Mouse (Mus musculus) heart, embryonic 16.5 days (tissue): ENCODE results near the gene Nid1. TPM values are rescaled to one million over a fixed set of nuclear protein-coding genes. Genes with fewer than 3 reads are reported as not detected.

Source experiments
- ATAC-seq: fragments of 200-750 bp; cut with Nextera tagmentation; replicated peaks from 2 replicates; pipeline ENCODE4 v1.8.0; 2017; ENCODE audit warnings: moderate number of reproducible peaks; ENCODE audit not compliant: insufficient read depth, low FRiP score; ENCODE audit errors: extremely low read depth
- H3K27ac ChIP-seq: fragments of 300-500 bp; sonication (generic); 2 replicates; pipeline ENCODE4 v1.5.1; 2014; ENCODE audit warnings: mild to moderate bottlenecking, low read length, control low read depth, moderate library complexity
- H3K27me3 ChIP-seq: fragments of 300-500 bp; sonication (generic); 2 replicates; pipeline ENCODE4 v1.6.1; 2014; ENCODE audit warnings: low read length, mixed read lengths; ENCODE audit not compliant: control insufficient read depth, insufficient read depth
- H3K36me3 ChIP-seq: fragments of 300-500 bp; sonication (generic); 2 replicates; pipeline ENCODE4 v1.6.1; 2014; ENCODE audit not compliant: control insufficient read depth, insufficient read depth
- H3K4me1 ChIP-seq: fragments of 300-500 bp; sonication (generic); 2 replicates; pipeline ENCODE4 v1.6.1; 2014; ENCODE audit warnings: low read length, mixed read lengths; ENCODE audit not compliant: control insufficient read depth, insufficient read depth
- H3K4me2 ChIP-seq: fragments of 300-500 bp; sonication (generic); 2 replicates; pipeline ENCODE4 v1.6.1; 2014; ENCODE audit warnings: low read depth, mild to moderate bottlenecking, control low read depth, low read length
- H3K4me3 ChIP-seq: fragments of 300-500 bp; sonication (generic); 2 replicates; pipeline ENCODE4 v1.5.1; 2014; ENCODE audit warnings: mild to moderate bottlenecking, control low read depth, low read length
- H3K9ac ChIP-seq: fragments of 300-500 bp; sonication (generic); 2 replicates; pipeline ENCODE4 v1.6.1; 2014; ENCODE audit warnings: low read length, control low read depth
- H3K9me3 ChIP-seq: fragments of 300-500 bp; sonication (generic); replicated peaks from 2 replicates; pipeline ENCODE4 v1.6.1; 2016; ENCODE audit warnings: low read length; ENCODE audit not compliant: control insufficient read depth
- WGBS: fragments of 180-500 bp; shearing (Covaris S2); extraction: QIAGEN DNeasy Blood & Tissue Kit; methylation state at CpG from one replicate; pipeline ENCODE4 v1.1.7; 2014; 5-methylcytosine and 5-hydroxymethylcytosine counted together
- polyA plus RNA-seq: library from polyadenylated mRNA; unstranded; fragments of >200 nt; fragmentation: Nextera tagmentation; extraction: Ambion mirVana; gene quantifications from 2 replicates; pipeline ENCODE4 v1.2.1, GENCODE M21; 2015

Gene Nid1
- polyA plus RNA-seq, 1 experiment from 2014 or later, result 91.9 TPM

DNA sequence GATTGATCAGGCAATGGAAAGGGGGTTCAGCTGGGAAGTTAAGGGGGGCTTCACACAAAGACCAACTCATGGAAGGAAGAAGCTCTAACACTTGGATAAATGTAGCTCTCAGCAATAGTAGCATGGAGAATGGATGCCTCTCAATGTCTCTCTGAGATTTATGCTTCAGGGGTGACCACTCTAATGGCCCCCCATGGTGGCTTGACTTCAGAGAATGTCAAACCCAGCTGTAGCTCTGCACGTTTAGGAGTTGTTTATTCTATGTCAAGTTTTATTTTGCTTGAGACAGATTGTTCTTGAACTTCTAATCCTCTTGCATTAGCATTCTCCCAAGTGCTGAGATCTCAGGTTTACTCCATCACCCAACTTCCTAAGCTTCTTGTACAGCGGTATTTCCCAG, 60.7 kb downstream of the Nid1 start:
- H3K9ac ChIP-seq, result no peak overlapping the region
- H3K4me1 ChIP-seq, result no peaks in the 10 kb centered on the region
- H3K27ac ChIP-seq, result no peak overlapping the region
- H3K9me3 ChIP-seq, result no peaks in the 10 kb centered on the region
- no peak overlapping the region for H3K4me2 ChIP-seq
- ATAC-seq, result no peak
- 74% methylated on average over 2 of the region's 2 CpGs for WGBS
- no peaks in the 10 kb centered on the region for H3K27me3 ChIP-seq
- H3K4me3 ChIP-seq, result no peak overlapping the region
- H3K36me3 ChIP-seq, result peaks cover 8% of the 10 kb centered on the region; the same call in 1 of the 2 replicates

DNA sequence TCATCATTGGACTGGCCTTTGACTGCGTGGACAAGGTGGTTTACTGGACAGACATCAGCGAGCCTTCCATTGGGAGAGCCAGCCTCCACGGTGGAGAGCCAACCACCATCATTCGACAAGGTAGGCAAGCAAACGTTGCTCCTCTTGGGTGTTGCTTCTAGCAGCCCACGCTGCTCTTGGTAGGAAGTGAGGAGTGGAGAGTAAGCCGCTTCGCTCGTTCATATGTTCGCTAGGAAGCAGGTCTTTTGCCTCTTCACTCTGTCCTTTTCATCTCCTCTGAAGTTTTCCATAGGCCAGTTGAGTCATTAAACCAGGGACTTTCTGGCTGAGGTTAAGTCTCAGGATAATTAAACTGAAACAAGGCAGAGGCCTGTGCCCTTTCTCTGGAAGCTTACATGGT, 65.1 kb downstream of the Nid1 start:
- no peaks in the 10 kb centered on the region for H3K9me3 ChIP-seq
- WGBS, result 89% methylated on average over 10 of the region's 10 CpGs
- H3K9ac ChIP-seq, result no peak overlapping the region
- H3K4me2 ChIP-seq, result no peak overlapping the region
- H3K4me1 ChIP-seq, result peaks cover 5% of the 10 kb centered on the region; the same call in 1 of the 2 replicates
- H3K27ac ChIP-seq, result no peak overlapping the region
- H3K4me3 ChIP-seq, result no peak overlapping the region
- peaks cover 18% of the 10 kb centered on the region for H3K36me3 ChIP-seq
- no peak for ATAC-seq
- no peaks in the 10 kb centered on the region for H3K27me3 ChIP-seq

GRCm38 (mm10) chr13:13503695-13504386, 66.5 kb downstream of the Nid1 start:
- Histone ChIP-seq H3K27me3 (no peaks in the 10 kb centered on the region), H3K36me3 (peaks cover 32% of the 10 kb centered on the region), H3K4me2 (no peak overlapping the region), H3K4me1 (peaks cover 5% of the 10 kb centered on the region; the same call in 1 of the 2 replicates), H3K4me3 (no peak overlapping the region), H3K9me3 (no peaks in the 10 kb centered on the region), H3K9ac (no peak overlapping the region), H3K27ac (peak overlapping the region; percentile 59)
- ATAC-seq, result no peak
- 45% methylated on average over 4 of the region's 4 CpGs for WGBS

- no peaks in the 10 kb centered on the region for H3K27me3 ChIP-seq
- H3K36me3 ChIP-seq, result peaks cover 39% of the 10 kb centered on the region
- no peak overlapping the region for H3K4me2 ChIP-seq
- 0 out of 2 replicates have a peak overlapping the region, but pooled peaks have one; percentile 9 for H3K27ac ChIP-seq
- peaks cover 5% of the 10 kb centered on the region; the same call in 1 of the 2 replicates for H3K4me1 ChIP-seq
- 73% methylated on average over 5 of the region's 5 CpGs for WGBS
- H3K9ac ChIP-seq, result no peak overlapping the region
- no peak overlapping the region for H3K4me3 ChIP-seq
- no peak for ATAC-seq
- H3K9me3 ChIP-seq, result no peaks in the 10 kb centered on the region
Observed at GRCm38 (mm10) chr13:13505063-13505462, 67.7 kb downstream of the Nid1 start.

DNA sequence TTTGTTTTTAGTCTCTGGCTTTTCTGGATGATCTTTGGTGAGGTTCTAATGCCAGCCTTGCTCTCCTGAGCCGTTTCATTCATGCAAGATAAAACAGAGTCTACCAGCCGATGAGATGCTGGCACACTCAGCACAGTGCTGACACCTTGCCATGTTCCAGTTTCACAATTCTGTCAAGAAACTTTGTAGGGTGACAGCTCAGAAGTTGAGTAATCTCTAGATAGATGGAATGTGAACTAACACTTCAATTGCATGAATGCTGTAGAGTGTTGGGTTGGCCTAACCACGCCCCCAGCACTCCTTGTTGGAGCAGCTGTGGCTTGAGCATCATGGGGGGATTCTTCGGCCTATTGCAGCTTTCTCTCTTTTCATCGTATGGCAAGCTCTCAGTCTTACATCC, 69.2 kb downstream of the Nid1 start:
- Histone ChIP-seq H3K4me3 (no peak overlapping the region), H3K4me2 (no peak overlapping the region), H3K9me3 (no peaks in the 10 kb centered on the region), H3K27ac (no peak overlapping the region), H3K9ac (no peak overlapping the region), H3K4me1 (peaks cover 5% of the 10 kb centered on the region; the same call in 1 of the 2 replicates), H3K36me3 (peaks cover 44% of the 10 kb centered on the region), H3K27me3 (no peaks in the 10 kb centered on the region)
- no peak for ATAC-seq
- WGBS, result 85% methylated on average over 5 of the region's 5 CpGs

DNA sequence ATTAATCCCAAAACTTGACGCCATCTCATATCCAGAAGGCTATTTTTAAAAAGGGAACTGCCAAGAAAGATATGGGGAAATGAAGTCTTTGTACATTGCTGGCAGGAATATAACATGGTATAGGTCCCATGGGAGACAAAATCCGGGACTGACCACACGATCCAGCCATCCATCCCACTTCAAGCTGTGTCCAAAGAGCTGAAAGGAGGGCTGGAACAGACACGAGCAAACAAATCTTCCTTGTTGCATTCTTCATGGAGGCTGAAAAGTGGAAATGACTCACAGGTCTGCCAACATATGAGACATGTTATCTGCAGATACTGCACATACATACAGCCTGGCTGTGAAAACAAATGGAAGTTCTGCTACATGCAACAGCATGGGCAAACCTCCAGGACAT, 77.5 kb downstream of the Nid1 start:
- Histone ChIP-seq H3K4me3 (no peak overlapping the region), H3K4me2 (no peak overlapping the region), H3K27ac (no peak overlapping the region), H3K4me1 (0 out of 2 replicates have a peak, but pooled peaks cover 2% of the 10 kb centered on the region), H3K9ac (no peak overlapping the region), H3K9me3 (0 out of 2 replicates have a peak, but pooled peaks cover 2% of the 10 kb centered on the region), H3K36me3 (peaks cover 12% of the 10 kb centered on the region), H3K27me3 (no peaks in the 10 kb centered on the region)
- 0 out of 2 replicates have a peak, but pooled peaks have one; percentile 26 for ATAC-seq
- WGBS, result 45% methylated on average over 4 of the region's 4 CpGs

DNA sequence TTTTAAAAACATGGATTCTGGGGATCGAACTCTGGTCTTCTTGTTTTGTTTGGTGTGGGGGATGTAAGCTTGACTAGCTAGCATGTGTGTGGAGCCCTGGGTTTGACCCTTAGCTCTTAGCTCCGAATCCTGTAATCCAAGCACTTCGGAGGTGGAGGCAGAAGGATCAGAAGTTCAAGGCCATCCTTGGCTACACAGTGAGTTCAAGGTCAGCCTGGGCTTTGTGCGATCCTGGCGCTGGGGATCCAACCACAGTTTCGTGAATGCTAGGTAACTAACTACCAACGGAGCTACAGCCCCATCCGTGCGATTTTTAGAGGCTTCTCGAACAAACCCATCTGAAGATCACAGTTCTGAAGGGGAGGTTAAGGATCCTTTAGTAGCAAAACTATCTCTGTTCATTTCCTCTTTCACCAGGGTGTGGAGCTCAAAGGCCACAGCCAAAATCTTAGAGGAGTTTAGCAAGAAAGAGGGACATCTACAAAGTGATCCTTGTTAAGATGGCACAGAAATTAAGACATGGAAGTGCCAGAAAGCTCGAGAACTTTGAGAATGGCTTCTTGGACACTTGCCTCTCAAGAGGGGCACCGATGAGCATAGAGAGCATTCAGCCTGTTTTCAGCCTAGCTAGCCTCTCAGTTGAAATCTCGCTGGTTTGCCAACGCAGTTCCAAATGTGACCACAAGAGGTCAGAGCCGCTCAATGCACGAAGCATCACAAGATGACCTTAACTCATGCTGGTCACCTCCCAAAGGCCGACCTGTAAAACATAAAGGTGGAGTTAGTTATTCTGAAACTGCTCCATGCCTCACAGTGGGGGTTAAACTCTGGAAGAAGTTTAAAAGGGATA, 79.2 kb downstream of the Nid1 start:
- no peak overlapping the region for H3K27ac ChIP-seq
- peak overlapping the region; percentile 50 for H3K4me2 ChIP-seq
- ATAC-seq, result peak; percentile 46; the same call in 1 of the 2 replicates
- H3K9me3 ChIP-seq, result 0 out of 2 replicates have a peak, but pooled peaks cover 2% of the 10 kb centered on the region
- peaks cover 2% of the 10 kb centered on the region; the same call in 1 of the 2 replicates for H3K36me3 ChIP-seq
- peak overlapping the region; percentile 29 for H3K4me3 ChIP-seq
- 45% methylated on average over 17 of the region's 17 CpGs for WGBS
- peak overlapping the region; percentile 55; the same call in 1 of the 2 replicates for H3K9ac ChIP-seq
- H3K27me3 ChIP-seq, result no peaks in the 10 kb centered on the region
- H3K4me1 ChIP-seq, result 0 out of 2 replicates have a peak, but pooled peaks cover 2% of the 10 kb centered on the region

- no peak for ATAC-seq
- H3K4me3 ChIP-seq, result no peak overlapping the region
- WGBS, result 83% methylated on average over 7 of the region's 7 CpGs
- no peaks in the 10 kb centered on the region for H3K27me3 ChIP-seq
- no peak overlapping the region for H3K4me2 ChIP-seq
- H3K9ac ChIP-seq, result no peak overlapping the region
- no peaks in the 10 kb centered on the region for H3K36me3 ChIP-seq
- H3K27ac ChIP-seq, result no peak overlapping the region
- H3K9me3 ChIP-seq, result 0 out of 2 replicates have a peak, but pooled peaks cover 2% of the 10 kb centered on the region
- 0 out of 2 replicates have a peak, but pooled peaks cover 2% of the 10 kb centered on the region for H3K4me1 ChIP-seq
Observed at GRCm38 (mm10) chr13:13518114-13518513, 80.8 kb downstream of the Nid1 start.
